Mouse (Mus musculus): ENCODE measurements around the gene Ms4a10. TPM values are rescaled to one million over a fixed set of nuclear protein-coding genes. Genes with fewer than 3 reads are reported as not detected.

Ms4a10 gene
- 103 and 341 TPM in 2 replicates for polyA plus RNA-seq (2012; rRNA removed)

DNA sequence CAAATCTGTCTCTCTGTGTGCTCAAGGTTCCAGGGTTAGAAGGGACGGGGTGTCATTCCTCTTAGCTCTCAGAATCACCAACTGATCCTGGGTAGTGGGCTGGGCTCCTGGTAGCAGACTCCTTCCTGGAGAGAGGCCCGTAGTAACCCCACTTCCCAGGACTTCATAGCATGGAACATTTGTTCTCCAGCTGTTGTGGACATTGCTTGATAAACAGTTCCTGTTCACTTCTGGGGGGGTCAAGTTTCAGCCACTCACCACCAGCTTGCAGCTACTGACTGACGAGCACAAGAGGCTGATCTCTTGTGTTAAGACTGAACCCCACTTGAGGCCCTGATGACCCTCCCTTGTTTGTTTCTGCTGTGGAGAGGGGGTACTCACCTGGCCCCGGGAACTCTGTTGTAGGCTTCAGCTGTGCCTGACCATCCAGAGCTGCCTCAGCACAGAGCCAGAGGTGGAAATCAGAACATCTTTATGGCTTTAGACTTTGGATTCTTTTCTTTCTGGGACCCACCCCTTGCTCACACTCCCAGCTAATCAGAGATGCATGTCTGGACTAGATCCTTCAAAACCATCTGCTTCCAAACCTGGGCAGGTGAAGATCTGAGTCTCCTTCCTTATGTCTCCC lies at the start of gene Ms4a10:
Ms4a10 (minus strand) TSS at position 433 of the 628 bp plus-strand sequence.
- peak within 1 kb of the TSS; percentile 56 for H3K4me3 ChIP-seq (ENCODE audit: low read depth, low read length)
- H3K27ac ChIP-seq (ENCODE audit: insufficient read depth, low read depth, low read length), result peak within 1 kb of the TSS; percentile 95
- H3K36me3 ChIP-seq (ENCODE audit: control insufficient read depth, insufficient read depth, low read length), result no peaks in the 10 kb centered on the region
- H3K4me1 ChIP-seq (ENCODE audit: control insufficient read depth, insufficient read depth, insufficient read length, low read length), result peaks cover 24% of the 10 kb centered on the region; the same call in 1 of the 2 replicates
- TF ChIP-seq CTCF (IDR thresholded peaks at IDR 0.05; ENCODE audit: extremely low read depth, insufficient read length, insufficient replicate concordance, low read depth, low read length) (no peak), POLR2A (IDR thresholded peaks at IDR 0.05; ENCODE audit: low read depth, low read length) (peak; percentile 68; the same call in 1 of the 2 replicates)
- 11% methylated on average over 4 of the region's 4 CpGs for WGBS
- H3K27me3 ChIP-seq (ENCODE audit: control insufficient read depth, insufficient read depth, low read length), result no peaks in the 10 kb centered on the region

DNA sequence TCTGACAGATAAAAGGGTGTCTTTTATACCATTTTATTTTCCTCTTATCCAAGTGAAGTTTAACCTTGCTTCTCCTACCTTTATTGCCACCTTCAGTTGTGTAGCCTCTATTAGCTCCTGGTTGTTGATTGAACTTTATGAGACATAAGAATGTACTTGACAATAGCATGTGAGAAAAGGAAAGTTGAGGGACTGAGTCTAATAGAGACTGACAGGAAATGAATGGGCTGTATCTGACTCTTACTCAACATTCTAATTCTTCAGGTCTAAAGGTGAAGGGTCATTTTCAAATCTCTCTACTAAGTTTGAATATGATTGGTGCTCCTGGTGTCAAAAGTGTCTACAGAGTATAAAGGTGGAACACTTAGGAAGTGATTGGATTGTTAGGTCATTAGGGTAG lies 47.9 kb upstream of the Ms4a10 start:
- no peaks in the 10 kb centered on the region for H3K36me3 ChIP-seq (ENCODE audit: control insufficient read depth, insufficient read depth, low read length)
- H3K4me3 ChIP-seq (ENCODE audit: low read depth, low read length), result no peak overlapping the region

DNA sequence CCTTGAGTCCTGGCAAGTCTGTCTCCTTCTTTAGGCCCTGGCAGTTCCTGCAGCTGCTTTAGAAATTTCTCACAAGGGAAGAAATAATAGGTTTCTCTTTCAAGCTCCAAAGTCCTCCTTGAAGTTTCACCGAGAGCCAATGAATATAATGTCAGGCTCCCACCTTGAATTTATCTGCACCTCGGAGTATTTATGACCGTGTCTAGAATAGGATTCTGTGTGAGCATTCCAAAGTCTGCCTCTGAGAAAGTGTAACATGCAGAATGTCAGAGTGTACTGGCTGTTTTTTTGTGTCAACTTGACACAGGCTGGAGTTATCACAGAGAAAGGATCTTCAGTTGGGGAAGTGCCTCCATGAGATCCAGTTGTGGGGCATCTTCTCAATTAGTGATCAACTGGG lies 43.4 kb upstream of the Ms4a10 start, which contains the start of gene Ms4a18:
Ms4a18 (minus strand) TSS at position 141 of the 400 bp plus-strand sequence.
- TF ChIP-seq POLR2A (IDR thresholded peaks at IDR 0.05; ENCODE audit: low read depth, low read length) (no peak), CTCF (IDR thresholded peaks at IDR 0.05; ENCODE audit: extremely low read depth, insufficient read length, insufficient replicate concordance, low read depth, low read length) (no peak)
- 26% methylated on average over 3 of the region's 3 CpGs for WGBS
- H3K4me3 ChIP-seq (ENCODE audit: low read depth, low read length), result peak within 1 kb of the TSS; percentile 57
- peaks cover 31% of the 10 kb centered on the region; the same call in 1 of the 2 replicates for H3K4me1 ChIP-seq (ENCODE audit: control insufficient read depth, insufficient read depth, insufficient read length, low read length)
- H3K27ac ChIP-seq (ENCODE audit: insufficient read depth, low read depth, low read length), result peak within 1 kb of the TSS; percentile 99
- H3K27me3 ChIP-seq (ENCODE audit: control insufficient read depth, insufficient read depth, low read length), result no peaks in the 10 kb centered on the region
- H3K36me3 ChIP-seq (ENCODE audit: control insufficient read depth, insufficient read depth, low read length), result peaks cover 2% of the 10 kb centered on the region; the same call in 1 of the 2 replicates

More for the DNA sequence above, 47.9 kb upstream of the Ms4a10 start:
- no peaks in the 10 kb centered on the region for H3K27me3 ChIP-seq (ENCODE audit: control insufficient read depth, insufficient read depth, low read length)
- H3K4me1 ChIP-seq (ENCODE audit: control insufficient read depth, insufficient read depth, insufficient read length, low read length), result peaks cover 21% of the 10 kb centered on the region; the same call in 1 of the 2 replicates
- TF ChIP-seq CTCF (IDR thresholded peaks at IDR 0.05; ENCODE audit: extremely low read depth, insufficient read length, insufficient replicate concordance, low read depth, low read length), result no peak
- no peak for TF ChIP-seq POLR2A (IDR thresholded peaks at IDR 0.05; ENCODE audit: low read depth, low read length)
- H3K27ac ChIP-seq (ENCODE audit: insufficient read depth, low read depth, low read length), result no peak overlapping the region

DNA sequence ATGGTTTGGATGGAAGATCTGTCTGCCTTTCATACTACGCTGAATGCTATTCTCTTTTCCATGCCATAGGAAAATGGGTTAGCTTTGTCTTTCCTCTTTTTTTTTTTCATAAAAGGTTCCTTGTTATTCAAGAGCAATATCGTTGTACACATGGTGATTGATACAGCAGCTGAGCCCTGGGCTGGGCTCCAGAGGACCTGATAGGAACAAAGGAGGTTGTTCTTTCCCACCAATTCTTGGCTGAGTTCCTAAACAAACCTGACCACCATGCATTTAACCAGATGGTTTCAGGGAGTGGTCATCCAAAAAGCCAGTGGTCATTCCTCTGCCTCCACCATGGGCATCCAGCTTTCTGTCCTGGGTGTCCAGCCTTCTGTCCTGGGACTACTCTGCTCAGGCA lies 42.8 kb upstream of the Ms4a10 start:
- WGBS, result 21% methylated on average over 2 of the region's 2 CpGs
- H3K27me3 ChIP-seq (ENCODE audit: control insufficient read depth, insufficient read depth, low read length), result no peaks in the 10 kb centered on the region
- TF ChIP-seq CTCF (IDR thresholded peaks at IDR 0.05; ENCODE audit: extremely low read depth, insufficient read length, insufficient replicate concordance, low read depth, low read length), result no peak
- no peak for TF ChIP-seq POLR2A (IDR thresholded peaks at IDR 0.05; ENCODE audit: low read depth, low read length)
- peak overlapping the region; percentile 57 for H3K4me3 ChIP-seq (ENCODE audit: low read depth, low read length)
- H3K36me3 ChIP-seq (ENCODE audit: control insufficient read depth, insufficient read depth, low read length), result peaks cover 3% of the 10 kb centered on the region
- peaks cover 31% of the 10 kb centered on the region; the same call in 1 of the 2 replicates for H3K4me1 ChIP-seq (ENCODE audit: control insufficient read depth, insufficient read depth, insufficient read length, low read length)
- H3K27ac ChIP-seq (ENCODE audit: insufficient read depth, low read depth, low read length), result peak overlapping the region; percentile 99

DNA sequence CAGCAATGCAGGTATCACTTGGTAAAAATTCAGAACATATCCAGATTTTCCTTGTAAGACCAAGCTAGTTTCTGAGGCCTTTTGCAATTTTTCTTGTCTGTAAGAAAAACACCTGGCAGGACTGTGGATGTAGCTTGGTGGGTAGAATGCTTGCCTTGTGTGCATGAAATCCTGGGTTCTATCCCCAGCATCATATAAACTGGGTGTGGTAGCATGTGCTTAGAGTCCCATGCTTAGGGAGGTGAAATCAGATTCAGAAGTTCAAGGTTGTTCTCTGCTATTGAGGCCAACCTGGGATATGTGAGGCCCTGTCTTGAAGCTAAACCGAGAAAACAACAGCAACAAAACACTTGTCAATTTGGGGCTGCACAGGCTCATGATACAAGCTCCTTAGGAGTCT lies 41.5 kb upstream of the Ms4a10 start:
- Histone ChIP-seq H3K4me3 (ENCODE audit: low read depth, low read length) (no peak overlapping the region), H3K36me3 (ENCODE audit: control insufficient read depth, insufficient read depth, low read length) (peaks cover 8% of the 10 kb centered on the region), H3K4me1 (ENCODE audit: control insufficient read depth, insufficient read depth, insufficient read length, low read length) (peaks cover 26% of the 10 kb centered on the region; the same call in 1 of the 2 replicates), H3K27me3 (ENCODE audit: control insufficient read depth, insufficient read depth, low read length) (no peaks in the 10 kb centered on the region), H3K27ac (ENCODE audit: insufficient read depth, low read depth, low read length) (peak overlapping the region; percentile 99)
- TF ChIP-seq POLR2A (IDR thresholded peaks at IDR 0.05; ENCODE audit: low read depth, low read length) (no peak), CTCF (IDR thresholded peaks at IDR 0.05; ENCODE audit: extremely low read depth, insufficient read length, insufficient replicate concordance, low read depth, low read length) (no peak)
- WGBS, result 36% methylated on average over 1 of the region's 1 CpGs

DNA sequence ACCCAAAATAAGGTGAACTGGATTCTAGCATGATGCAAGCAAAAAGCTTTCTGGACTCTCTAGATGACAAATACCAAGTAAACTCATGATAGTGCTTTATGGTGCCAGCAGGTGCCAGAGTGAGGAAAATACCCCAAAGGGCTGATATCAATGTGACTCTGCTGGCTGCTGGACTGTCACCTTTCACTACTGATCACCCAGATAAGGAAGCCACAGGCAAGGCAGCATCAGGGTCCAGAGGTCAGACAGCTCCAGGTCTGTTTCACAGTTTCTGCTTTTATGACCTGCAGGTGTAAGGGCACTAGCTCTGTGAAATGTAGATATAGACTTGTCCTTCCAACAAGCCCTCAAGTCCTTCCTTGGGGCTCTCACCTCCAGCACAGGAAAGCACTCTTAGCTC lies 41.0 kb upstream of the Ms4a10 start:
- Histone ChIP-seq H3K36me3 (ENCODE audit: control insufficient read depth, insufficient read depth, low read length) (peaks cover 8% of the 10 kb centered on the region), H3K4me3 (ENCODE audit: low read depth, low read length) (no peak overlapping the region), H3K27me3 (ENCODE audit: control insufficient read depth, insufficient read depth, low read length) (no peaks in the 10 kb centered on the region), H3K27ac (ENCODE audit: insufficient read depth, low read depth, low read length) (peak overlapping the region; percentile 99), H3K4me1 (ENCODE audit: control insufficient read depth, insufficient read depth, insufficient read length, low read length) (peaks cover 26% of the 10 kb centered on the region; the same call in 1 of the 2 replicates)
- no peak for TF ChIP-seq POLR2A (IDR thresholded peaks at IDR 0.05; ENCODE audit: low read depth, low read length)
- TF ChIP-seq CTCF (IDR thresholded peaks at IDR 0.05; ENCODE audit: extremely low read depth, insufficient read length, insufficient replicate concordance, low read depth, low read length), result no peak

DNA sequence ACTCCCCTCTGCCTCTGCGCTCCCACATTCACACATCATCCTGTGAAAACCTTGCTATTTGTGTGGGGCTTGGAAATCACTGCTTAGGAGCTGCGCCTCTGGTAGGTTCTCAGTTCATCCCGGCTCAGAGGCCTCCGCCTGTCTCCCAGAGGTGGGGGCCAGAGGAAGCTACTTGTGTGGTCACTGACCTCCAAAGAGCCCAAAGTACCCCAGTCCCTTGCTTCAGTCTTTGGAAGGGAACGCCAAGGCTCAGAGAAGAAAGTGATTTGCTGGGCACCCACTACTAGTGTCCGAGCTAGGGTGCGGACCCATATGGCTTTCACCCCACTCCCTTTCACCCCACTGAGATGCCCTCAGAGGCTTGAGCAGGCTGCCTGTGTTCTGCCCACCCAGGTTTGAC lies 18.7 kb upstream of the Ms4a10 start, which contains the start of gene Ms4a15:
Ms4a15 (minus strand) TSS at position 101 of the 400 bp plus-strand sequence.
- H3K27ac ChIP-seq (ENCODE audit: insufficient read depth, low read depth, low read length), result no peak within 1 kb of the TSS
- peaks cover 6% of the 10 kb centered on the region for H3K36me3 ChIP-seq (ENCODE audit: control insufficient read depth, insufficient read depth, low read length)
- 95% methylated on average over 7 of the region's 7 CpGs for WGBS
- TF ChIP-seq CTCF (IDR thresholded peaks at IDR 0.05; ENCODE audit: extremely low read depth, insufficient read length, insufficient replicate concordance, low read depth, low read length), result no peak
- TF ChIP-seq POLR2A (IDR thresholded peaks at IDR 0.05; ENCODE audit: low read depth, low read length), result no peak
- peaks cover 7% of the 10 kb centered on the region; the same call in 1 of the 2 replicates for H3K4me1 ChIP-seq (ENCODE audit: control insufficient read depth, insufficient read depth, insufficient read length, low read length)
- no peaks in the 10 kb centered on the region for H3K27me3 ChIP-seq (ENCODE audit: control insufficient read depth, insufficient read depth, low read length)
- H3K4me3 ChIP-seq (ENCODE audit: low read depth, low read length), result no peak within 1 kb of the TSS

All from small intestine, adult 2 months (tissue).